In the genomic region with DNA sequence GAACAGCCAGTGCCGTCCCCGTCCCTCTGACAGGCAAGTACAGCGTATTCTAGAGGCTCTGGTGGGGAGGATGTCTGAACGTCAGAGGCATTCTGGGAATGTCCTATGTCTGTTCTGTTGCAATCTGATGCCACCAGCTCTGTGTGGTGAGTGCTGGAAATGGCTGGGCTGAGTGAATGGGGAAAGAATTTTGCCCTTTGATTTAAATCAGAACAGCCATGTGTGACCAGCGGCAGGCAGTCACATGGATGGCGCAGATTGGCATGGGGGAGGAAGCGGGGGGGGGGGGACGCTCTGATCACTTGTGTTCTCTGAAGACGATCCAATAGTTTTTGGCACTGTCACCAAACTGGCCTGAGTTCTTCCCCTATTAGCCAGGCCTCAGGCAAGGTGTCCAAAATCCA, we compare ENCODE assay signal across 9 mouse cellular contexts.
A peak's percentile ranks its signal among the peaks of the same experiment; 100 is the strongest.
DNase-seq lines count a peak whose midpoint lies in the region; ATAC-seq and TF ChIP-seq lines count a peak whose summit lies in the region.
"Had no signal": no experiment of that assay in that cellular context is flagged by ENCODE, and none has a peak within 500 bp of the region (broad histone marks: within the 10 kb centered on the region; RNA-seq: fewer than 3 reads in every experiment).

No protein-coding gene starts in this region.

- 72% methylated on average over 9 of the region's 9 CpGs for WGBS in forebrain, embryonic 10.5 days
- WGBS in forebrain, embryonic 13.5 days, result 65% methylated on average over 9 of the region's 9 CpGs
- WGBS in limb, embryonic 14.5 days, result 62% methylated on average over 9 of the region's 9 CpGs
- WGBS in limb, embryonic 10.5 days, result 78% methylated on average over 9 of the region's 9 CpGs
- 51% methylated on average over 8 of the region's 9 CpGs for WGBS in embryonic facial prominence, embryonic 14.5 days
- WGBS in midbrain, embryonic 15.5 days, result 56% methylated on average over 9 of the region's 9 CpGs

- no peaks in the 10 kb centered on the region for H3K27me3 ChIP-seq in forebrain, embryonic 10.5 days (ENCODE audit: poor library complexity, severe bottlenecking)
- no peaks in the 10 kb centered on the region for H3K27me3 ChIP-seq in forebrain, embryonic 13.5 days
- no peaks in the 10 kb centered on the region for H3K27me3 ChIP-seq in limb, embryonic 14.5 days (ENCODE audit: control insufficient read depth, insufficient read depth, low read length)
- peaks cover 4% of the 10 kb centered on the region; the same call in 1 of the 2 replicates for H3K27me3 ChIP-seq in limb, embryonic 10.5 days (ENCODE audit: low read depth, poor library complexity, severe bottlenecking)
- no peaks in the 10 kb centered on the region for H3K27me3 ChIP-seq in embryonic facial prominence, embryonic 14.5 days (replicated peaks; ENCODE audit: control insufficient read depth, insufficient read depth, low read length)
- H3K27me3 ChIP-seq in midbrain, embryonic 15.5 days (replicated peaks), result no peaks in the 10 kb centered on the region

- TF ChIP-seq POLR2A in limb, embryonic 14.5 days (IDR thresholded peaks at IDR 0.05; ENCODE audit: borderline replicate concordance, extremely low read depth, insufficient read depth, insufficient read length), result no peak

- no peak overlapping the region for H3K9ac ChIP-seq in forebrain, embryonic 13.5 days
- no peak overlapping the region for H3K9ac ChIP-seq in limb, embryonic 14.5 days (ENCODE audit: low read depth, low read length, severe bottlenecking)
- no peak overlapping the region for H3K9ac ChIP-seq in embryonic facial prominence, embryonic 14.5 days (ENCODE audit: low read depth, low read length)
- H3K9ac ChIP-seq in midbrain, embryonic 15.5 days, result no peak overlapping the region
- H3K9ac ChIP-seq: liver, postnatal 0 days had no signal

- no peaks in the 10 kb centered on the region for H3K36me3 ChIP-seq in forebrain, embryonic 10.5 days (replicated peaks)
- no peaks in the 10 kb centered on the region for H3K36me3 ChIP-seq in forebrain, embryonic 13.5 days (ENCODE audit: poor library complexity, severe bottlenecking)
- no peaks in the 10 kb centered on the region for H3K36me3 ChIP-seq in limb, embryonic 14.5 days (ENCODE audit: control insufficient read depth, insufficient read depth, low read length)
- no peaks in the 10 kb centered on the region for H3K36me3 ChIP-seq in limb, embryonic 10.5 days
- H3K36me3 ChIP-seq in embryonic facial prominence, embryonic 14.5 days (ENCODE audit: control insufficient read depth, insufficient read depth, low read length), result no peaks in the 10 kb centered on the region
- no peaks in the 10 kb centered on the region for H3K36me3 ChIP-seq in midbrain, embryonic 15.5 days (replicated peaks)

- no peak for ATAC-seq in forebrain, embryonic 13.5 days
- ATAC-seq in limb, embryonic 14.5 days (ENCODE audit: low FRiP score, low read depth), result peak; percentile 53; the same call in 1 of the 2 replicates
- ATAC-seq in embryonic facial prominence, embryonic 14.5 days (ENCODE audit: low read depth), result peak; percentile 38; the same call in 1 of the 2 replicates
- no peak; the same call in 1 of the 2 replicates for ATAC-seq in midbrain, embryonic 15.5 days (replicated peaks)
- ATAC-seq: liver, postnatal 0 days had no signal

- no peak overlapping the region for H3K4me3 ChIP-seq in forebrain, embryonic 10.5 days
- H3K4me3 ChIP-seq in forebrain, embryonic 13.5 days, result no peak overlapping the region
- no peak overlapping the region for H3K4me3 ChIP-seq in limb, embryonic 14.5 days (replicated peaks; ENCODE audit: low read length)
- no peak overlapping the region for H3K4me3 ChIP-seq in limb, embryonic 10.5 days
- H3K4me3 ChIP-seq in embryonic facial prominence, embryonic 14.5 days (ENCODE audit: low read depth, low read length), result no peak overlapping the region
- no peak overlapping the region for H3K4me3 ChIP-seq in midbrain, embryonic 15.5 days

- H3K4me1 ChIP-seq in forebrain, embryonic 10.5 days, result peaks cover 31% of the 10 kb centered on the region
- peaks cover 27% of the 10 kb centered on the region for H3K4me1 ChIP-seq in forebrain, embryonic 13.5 days
- H3K4me1 ChIP-seq in limb, embryonic 14.5 days (ENCODE audit: control insufficient read depth, insufficient read depth, low read length), result no peaks in the 10 kb centered on the region
- H3K4me1 ChIP-seq in limb, embryonic 10.5 days, result no peaks in the 10 kb centered on the region
- H3K4me1 ChIP-seq in embryonic facial prominence, embryonic 14.5 days (ENCODE audit: control insufficient read depth, insufficient read depth, low read length), result no peaks in the 10 kb centered on the region
- H3K4me1 ChIP-seq in midbrain, embryonic 15.5 days, result peaks cover 16% of the 10 kb centered on the region

- DNase-seq in forebrain, embryonic 10.5 days (ENCODE audit: extremely low spot score, low spot score), result no peak
- DNase-seq in limb, embryonic 14.5 days (ENCODE audit: low spot score), result no peak
- no peak for DNase-seq in limb, embryonic 10.5 days (ENCODE audit: low spot score)
- peak; percentile 52 for DNase-seq in embryonic facial prominence, embryonic 14.5 days (ENCODE audit: low spot score)
- DNase-seq in c-Kit-positive CD71-positive TER-119-positive erythroid progenitor cells, embryonic 14.5 days (ENCODE audit: low spot score), result no peak
- no peak for DNase-seq in heart, adult 9 months (ENCODE audit: low spot score in 2 of 2)

- H3K9me3 ChIP-seq in forebrain, embryonic 10.5 days, result no peaks in the 10 kb centered on the region
- H3K9me3 ChIP-seq in forebrain, embryonic 13.5 days (replicated peaks), result no peaks in the 10 kb centered on the region
- H3K9me3 ChIP-seq in limb, embryonic 14.5 days (ENCODE audit: control insufficient read depth, low read length), result no peaks in the 10 kb centered on the region
- no peaks in the 10 kb centered on the region for H3K9me3 ChIP-seq in limb, embryonic 10.5 days (replicated peaks)
- no peaks in the 10 kb centered on the region for H3K9me3 ChIP-seq in embryonic facial prominence, embryonic 14.5 days (ENCODE audit: control insufficient read depth, low read length)
- H3K9me3 ChIP-seq in midbrain, embryonic 15.5 days, result no peaks in the 10 kb centered on the region

- peak overlapping the region; percentile 84 for H3K27ac ChIP-seq in forebrain, embryonic 10.5 days
- H3K27ac ChIP-seq in forebrain, embryonic 13.5 days, result no peak overlapping the region
- no peak overlapping the region for H3K27ac ChIP-seq in limb, embryonic 14.5 days (replicated peaks; ENCODE audit: low read depth, low read length)
- H3K27ac ChIP-seq in limb, embryonic 10.5 days, result no peak overlapping the region
- H3K27ac ChIP-seq in embryonic facial prominence, embryonic 14.5 days (replicated peaks; ENCODE audit: low read depth, low read length), result no peak overlapping the region; the same call in 1 of the 2 replicates
- H3K27ac ChIP-seq in midbrain, embryonic 15.5 days, result peak overlapping the region; percentile 70; the same call in 1 of the 2 replicates

- no peak overlapping the region for H3K4me2 ChIP-seq in forebrain, embryonic 13.5 days
- H3K4me2 ChIP-seq in limb, embryonic 14.5 days (replicated peaks; ENCODE audit: low read depth, low read length, severe bottlenecking), result no peak overlapping the region
- H3K4me2 ChIP-seq in embryonic facial prominence, embryonic 14.5 days (ENCODE audit: low read depth, low read length), result no peak overlapping the region
- no peak overlapping the region for H3K4me2 ChIP-seq in midbrain, embryonic 15.5 days

Comparison
In these comparisons a context has a peak if more than half of its experiments do, and no peak if none do; other contexts are left out.
1. H3K27ac ChIP-seq: peak in forebrain, embryonic 10.5 days (single experiment) and midbrain, embryonic 15.5 days (single experiment); none in forebrain, embryonic 13.5 days (single experiment), limb, embryonic 14.5 days (single experiment), limb, embryonic 10.5 days (single experiment) and embryonic facial prominence, embryonic 14.5 days (single experiment).
2. ATAC-seq: peak in limb, embryonic 14.5 days (single experiment) and embryonic facial prominence, embryonic 14.5 days (single experiment); none in forebrain, embryonic 13.5 days (single experiment) and midbrain, embryonic 15.5 days (single experiment).